Mouse (Mus musculus): ENCODE measurements at regions not wholly inside any gene's neighbourhood (a gene's known extent, or its start where the extent isn't known, plus 50 kb on each side); places are given as distances from the start of the nearest gene placed in this dataset.

DNA sequence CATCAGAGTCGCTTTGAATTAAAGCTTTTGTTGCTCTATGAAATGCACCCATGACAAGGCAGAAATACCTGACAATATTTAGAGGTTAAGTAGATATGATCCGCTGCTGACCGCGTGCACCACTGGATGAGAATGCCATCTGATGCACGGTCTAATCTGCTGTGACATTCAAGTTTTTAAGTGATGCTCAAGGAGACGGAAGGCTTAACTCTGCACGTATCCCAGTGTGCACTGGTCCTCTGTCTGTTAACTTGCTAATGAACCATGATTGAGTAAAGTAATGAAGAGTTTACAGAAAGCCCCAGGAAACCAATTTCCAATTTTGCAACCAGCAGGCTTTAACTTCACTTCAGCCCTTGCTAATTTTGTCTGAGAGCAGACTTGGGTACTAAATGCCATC is 478.3 kb upstream of the Gm5415 start:
- TF ChIP-seq CTCF (IDR thresholded peaks at IDR 0.05; ENCODE audit: extremely low read depth, insufficient read depth, low read length) (no peak), POLR2A (IDR thresholded peaks at IDR 0.05; ENCODE audit: extremely low read depth, insufficient read depth, low read length) (no peak)

Measured in cortical plate, adult 2 months (tissue).